Mouse (Mus musculus): ENCODE measurements around the gene Stau1. TPM values are rescaled to one million over a fixed set of nuclear protein-coding genes. Genes with fewer than 3 reads are reported as not detected.
"Not testable (repeated sequence)": the region's sequence is repeated elsewhere in the genome, so short reads cannot be mapped to it uniquely, and the experiment has no call there.

Gene Stau1
- polyA plus RNA-seq, 1 experiment, result 51.2 TPM

DNA sequence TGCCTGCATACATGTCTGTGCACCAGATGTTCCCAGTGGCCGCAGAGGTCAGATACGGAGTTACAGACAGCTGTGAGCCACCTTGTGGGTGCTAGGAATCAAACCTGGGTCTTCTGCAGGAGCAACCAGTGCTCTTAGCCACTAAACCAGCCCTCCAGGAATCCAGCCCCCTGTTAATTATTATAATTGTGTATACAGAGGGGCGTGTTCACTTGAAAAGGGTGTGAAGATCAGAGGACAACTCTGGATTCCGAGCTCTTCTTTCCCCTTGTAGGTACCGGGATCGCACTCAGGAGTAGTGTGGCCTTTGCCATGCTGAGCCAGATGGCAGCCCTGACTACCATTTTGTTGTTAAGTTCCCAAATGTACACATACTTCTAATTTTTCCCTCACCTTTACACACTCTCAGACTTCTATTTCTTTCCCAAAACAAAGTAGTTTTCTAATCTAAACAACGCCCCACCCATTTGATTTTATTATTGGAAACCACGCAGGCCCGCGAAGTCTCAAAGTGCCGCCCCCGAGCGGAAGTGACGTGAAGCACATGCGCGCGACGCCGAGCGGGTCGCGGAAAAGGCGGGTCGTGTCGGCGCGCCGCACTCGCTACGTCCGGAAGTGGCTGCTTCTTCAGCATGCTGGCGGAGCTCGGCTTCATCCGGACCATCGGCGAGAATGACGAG, 18.7 kb upstream of the Stau1 start, which contains the start of gene Ddx27:
Gene Ddx27, plus strand, starts transcription at position 492 of the 680 bp plus-strand sequence.
- TF ChIP-seq CTCF (IDR thresholded peaks at IDR 0.05; ENCODE audit: low read depth, low read length) (no peak), POLR2A (IDR thresholded peaks at IDR 0.05; ENCODE audit: borderline replicate concordance, low read depth, low read length) (no peak)
- peak within 1 kb of the TSS; percentile 66 for H3K27ac ChIP-seq (ENCODE audit: insufficient read depth, low read depth, low read length)
- peak within 1 kb of the TSS; percentile 79 for H3K4me3 ChIP-seq (ENCODE audit: insufficient read depth, low read length)
- H3K4me1 ChIP-seq (ENCODE audit: control insufficient read depth, insufficient read depth, low read length), result peaks cover 9% of the 10 kb centered on the region

DNA sequence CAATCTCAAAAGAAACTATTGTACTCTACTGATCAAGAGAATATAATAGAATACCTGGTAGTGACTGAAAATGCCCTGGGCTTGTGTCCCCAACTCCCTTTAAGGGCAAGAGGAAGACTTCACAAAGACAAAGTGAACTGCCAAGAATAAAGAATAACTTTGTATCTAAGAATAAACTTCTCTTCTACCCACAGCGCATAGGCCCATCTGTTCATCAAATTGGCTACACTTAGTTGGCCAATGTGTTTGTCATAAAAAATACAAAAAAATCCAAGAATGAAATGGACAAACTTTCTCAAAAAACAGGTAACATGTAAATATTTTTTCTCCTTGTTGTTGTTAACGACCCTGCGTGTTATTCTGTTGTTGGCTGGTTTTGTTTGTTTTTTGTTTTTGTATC, 14.4 kb upstream of the Stau1 start:
- no peak overlapping the region for H3K27ac ChIP-seq (ENCODE audit: insufficient read depth, low read depth, low read length)
- TF ChIP-seq CTCF (IDR thresholded peaks at IDR 0.05; ENCODE audit: low read depth, low read length), result no peak
- TF ChIP-seq POLR2A (IDR thresholded peaks at IDR 0.05; ENCODE audit: borderline replicate concordance, low read depth, low read length), result no peak
- peaks cover 15% of the 10 kb centered on the region for H3K4me1 ChIP-seq (ENCODE audit: control insufficient read depth, insufficient read depth, low read length)
- no peak overlapping the region for H3K4me3 ChIP-seq (ENCODE audit: insufficient read depth, low read length)

DNA sequence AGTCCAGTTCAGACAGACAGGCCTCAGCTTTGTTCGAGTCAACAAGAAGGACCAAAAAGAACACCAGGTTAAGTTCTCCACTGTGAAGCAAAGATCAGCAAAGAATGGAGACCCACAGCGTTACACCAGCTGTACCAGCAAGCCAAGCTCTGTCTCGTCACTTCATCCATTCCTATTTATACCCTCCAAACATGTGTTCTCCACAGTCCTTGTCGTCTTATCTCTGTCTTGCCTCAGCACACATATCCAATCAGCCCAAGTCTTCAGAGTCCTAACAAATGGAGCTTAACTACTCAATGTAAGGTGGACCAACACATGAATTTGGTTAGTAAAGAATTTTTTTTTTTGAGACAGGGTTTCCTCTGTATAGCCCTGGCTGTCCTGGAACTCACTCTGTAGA, 13.4 kb upstream of the Stau1 start:
- H3K27ac ChIP-seq (ENCODE audit: insufficient read depth, low read depth, low read length), result no peak overlapping the region
- peaks cover 19% of the 10 kb centered on the region for H3K4me1 ChIP-seq (ENCODE audit: control insufficient read depth, insufficient read depth, low read length)
- no peak for TF ChIP-seq CTCF (IDR thresholded peaks at IDR 0.05; ENCODE audit: low read depth, low read length)
- TF ChIP-seq POLR2A (IDR thresholded peaks at IDR 0.05; ENCODE audit: borderline replicate concordance, low read depth, low read length), result no peak
- no peak overlapping the region for H3K4me3 ChIP-seq (ENCODE audit: insufficient read depth, low read length)

DNA sequence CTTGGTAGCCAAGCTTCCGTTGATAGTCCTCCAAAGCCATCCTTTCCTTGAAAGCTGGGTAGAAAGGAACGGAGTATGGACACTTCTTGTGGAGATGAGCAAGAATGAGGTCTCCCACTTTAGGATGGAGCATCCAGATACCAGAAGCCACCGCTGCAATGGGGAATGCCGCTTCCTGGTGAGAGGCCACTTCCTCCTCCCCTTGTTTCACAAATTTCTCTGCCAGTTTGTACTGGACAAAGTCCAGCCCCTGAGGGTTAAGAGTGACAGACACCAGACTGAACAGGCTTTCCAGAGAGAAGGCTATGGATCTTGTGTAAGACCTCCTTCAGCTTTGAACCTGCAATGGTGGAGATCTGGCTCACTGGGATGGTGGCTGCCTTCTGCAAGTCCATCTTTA, 11.5 kb upstream of the Stau1 start:
- H3K27ac ChIP-seq (ENCODE audit: insufficient read depth, low read depth, low read length), result not testable (repeated sequence)
- Histone ChIP-seq H3K4me1 (ENCODE audit: control insufficient read depth, insufficient read depth, low read length) (peaks cover 23% of the 10 kb centered on the region), H3K4me3 (ENCODE audit: insufficient read depth, low read length) (0 out of 2 replicates have a peak overlapping the region, but pooled peaks have one; percentile 10)

DNA sequence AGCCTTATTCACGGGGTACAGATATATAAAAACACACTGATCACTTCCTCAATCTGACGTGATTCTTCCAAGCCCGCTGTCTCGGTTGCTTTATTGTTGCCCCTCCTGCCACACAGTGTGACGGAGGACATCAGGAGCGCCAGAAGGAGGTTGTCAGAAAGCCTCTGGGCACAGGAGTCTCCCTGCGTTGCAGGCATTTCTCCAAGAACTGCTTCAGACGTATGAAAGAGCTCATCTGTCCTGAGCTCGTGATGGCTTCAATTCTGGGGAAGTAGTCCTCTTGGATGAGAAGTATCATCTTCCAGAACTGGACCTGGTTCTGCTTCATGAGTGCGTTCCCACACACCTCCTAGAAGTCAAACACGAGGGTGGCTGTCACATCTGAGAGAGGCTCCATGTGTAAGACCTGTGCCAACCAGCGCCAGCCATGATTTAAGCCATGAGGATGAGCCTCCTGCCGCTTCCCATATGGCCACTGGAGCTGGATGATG, 10.9 kb upstream of the Stau1 start:
- Histone ChIP-seq H3K4me1 (ENCODE audit: control insufficient read depth, insufficient read depth, low read length) (peaks cover 23% of the 10 kb centered on the region), H3K4me3 (ENCODE audit: insufficient read depth, low read length) (peak overlapping the region; percentile 10; the same call in 1 of the 2 replicates), H3K27ac (ENCODE audit: insufficient read depth, low read depth, low read length) (0 out of 2 replicates have a peak overlapping the region, but pooled peaks have one; percentile 1)
- TF ChIP-seq POLR2A (IDR thresholded peaks at IDR 0.05; ENCODE audit: borderline replicate concordance, low read depth, low read length), result no peak
- TF ChIP-seq CTCF (IDR thresholded peaks at IDR 0.05; ENCODE audit: low read depth, low read length), result no peak

DNA sequence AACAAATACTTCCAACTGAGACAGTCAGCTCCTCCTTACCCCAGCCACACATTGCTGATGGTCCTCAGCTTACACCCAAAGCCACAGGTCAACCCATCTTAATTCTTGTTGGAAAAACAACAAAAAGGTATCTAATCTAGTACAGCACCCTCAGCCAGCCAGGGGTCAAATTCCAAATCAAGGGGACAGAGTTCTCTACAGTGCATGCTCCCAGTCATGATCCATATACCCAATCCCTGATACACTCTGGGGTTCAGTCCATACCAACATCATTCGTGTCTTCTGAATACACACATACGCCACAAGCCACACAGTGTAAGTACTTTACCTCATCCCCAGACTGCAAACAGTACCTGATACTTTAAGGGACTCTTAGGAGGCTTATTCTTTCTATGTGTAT, 10.3 kb upstream of the Stau1 start:
- TF ChIP-seq POLR2A (IDR thresholded peaks at IDR 0.05; ENCODE audit: borderline replicate concordance, low read depth, low read length) (no peak), CTCF (IDR thresholded peaks at IDR 0.05; ENCODE audit: low read depth, low read length) (no peak)
- no peak overlapping the region for H3K4me3 ChIP-seq (ENCODE audit: insufficient read depth, low read length)
- no peak overlapping the region for H3K27ac ChIP-seq (ENCODE audit: insufficient read depth, low read depth, low read length)
- peaks cover 23% of the 10 kb centered on the region for H3K4me1 ChIP-seq (ENCODE audit: control insufficient read depth, insufficient read depth, low read length)

DNA sequence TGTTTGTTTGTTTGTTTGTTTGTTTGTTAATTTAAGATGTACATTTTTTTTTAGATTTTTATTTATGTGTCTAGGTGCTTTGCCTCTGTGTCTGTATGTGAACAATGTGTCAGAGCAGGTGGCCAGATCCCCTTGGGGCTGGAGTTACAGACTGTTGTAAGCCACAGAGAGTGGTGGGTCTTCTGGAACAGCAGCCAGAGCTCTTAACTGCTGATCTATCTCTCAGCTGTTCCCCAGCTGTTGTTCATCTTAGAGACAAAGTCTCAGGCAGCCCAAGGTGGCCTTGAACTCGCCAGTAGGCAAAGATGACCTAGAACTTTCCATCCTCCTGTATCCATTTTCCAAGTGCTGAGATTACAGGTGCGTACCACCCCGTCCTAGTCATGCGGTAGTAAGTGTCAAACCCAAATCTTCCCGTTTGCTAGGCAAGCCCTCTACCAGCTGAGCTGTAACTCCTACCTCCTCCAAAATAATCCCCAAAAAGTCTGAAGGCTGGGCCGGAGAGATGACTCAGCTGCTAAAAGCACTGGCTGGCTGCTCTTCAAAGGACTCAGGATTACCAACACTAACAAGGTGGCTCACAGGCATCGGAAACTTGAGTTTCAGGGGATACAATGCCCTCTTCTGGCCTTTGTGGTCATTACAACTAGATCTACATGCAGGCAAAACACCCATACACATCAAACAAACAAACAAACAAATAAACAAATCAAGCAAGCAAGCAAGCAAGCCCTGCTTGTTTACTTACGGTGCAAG, 8.2 kb upstream of the Stau1 start:
- Histone ChIP-seq H3K4me1 (ENCODE audit: control insufficient read depth, insufficient read depth, low read length) (peaks cover 26% of the 10 kb centered on the region), H3K27ac (ENCODE audit: insufficient read depth, low read depth, low read length) (0 out of 2 replicates have a peak overlapping the region, but pooled peaks have one; percentile 23), H3K4me3 (ENCODE audit: insufficient read depth, low read length) (no peak overlapping the region)
- TF ChIP-seq CTCF (IDR thresholded peaks at IDR 0.05; ENCODE audit: low read depth, low read length), result 0 out of 2 replicates have a peak, but pooled peaks have one; percentile 20
- TF ChIP-seq POLR2A (IDR thresholded peaks at IDR 0.05; ENCODE audit: borderline replicate concordance, low read depth, low read length), result no peak

DNA sequence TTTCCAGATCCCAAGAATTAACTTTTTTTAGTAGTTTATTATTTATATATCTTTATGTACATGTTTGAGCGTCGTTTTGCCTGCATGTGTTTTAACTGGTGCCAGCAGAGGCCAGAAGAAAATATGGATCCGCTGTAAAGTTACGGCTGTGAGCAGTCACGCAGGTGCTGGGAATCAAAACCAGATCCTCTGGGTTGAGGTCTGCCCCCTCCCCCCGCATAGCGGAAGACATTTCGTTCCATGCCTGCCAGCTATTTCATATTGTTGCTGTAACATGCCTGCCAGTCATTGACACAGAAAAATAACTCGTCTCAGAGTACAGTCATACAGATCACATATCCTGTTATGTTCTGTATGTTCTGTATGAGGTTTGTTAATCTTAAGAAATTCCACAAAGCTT, 5.4 kb upstream of the Stau1 start:
- H3K27ac ChIP-seq (ENCODE audit: insufficient read depth, low read depth, low read length), result no peak overlapping the region
- TF ChIP-seq CTCF (IDR thresholded peaks at IDR 0.05; ENCODE audit: low read depth, low read length), result no peak
- no peak for TF ChIP-seq POLR2A (IDR thresholded peaks at IDR 0.05; ENCODE audit: borderline replicate concordance, low read depth, low read length)
- H3K4me1 ChIP-seq (ENCODE audit: control insufficient read depth, insufficient read depth, low read length), result peaks cover 20% of the 10 kb centered on the region
- H3K4me3 ChIP-seq (ENCODE audit: insufficient read depth, low read length), result no peak overlapping the region

DNA sequence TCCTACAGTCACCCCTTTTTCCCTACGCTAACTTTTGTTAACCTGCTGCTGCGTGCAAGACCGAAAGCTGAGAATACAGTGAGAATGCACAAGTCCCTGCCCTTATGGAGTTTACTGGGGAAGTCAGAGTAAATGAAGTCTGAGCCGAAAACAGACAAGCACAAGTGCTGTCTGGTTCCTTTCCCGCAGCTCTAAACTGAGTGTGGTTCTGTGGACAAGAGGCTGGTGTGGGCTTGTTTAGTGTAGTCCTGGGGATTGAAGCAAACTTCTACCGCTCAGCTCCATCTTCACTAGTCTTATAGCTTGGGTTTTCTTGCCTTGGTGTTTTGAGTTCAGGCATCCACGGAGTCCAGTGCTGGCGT, 415 bp upstream of the Stau1 start:
- H3K27ac ChIP-seq (ENCODE audit: insufficient read depth, low read depth, low read length), result peak overlapping the region; percentile 74
- TF ChIP-seq CTCF (IDR thresholded peaks at IDR 0.05; ENCODE audit: low read depth, low read length) (no peak), POLR2A (IDR thresholded peaks at IDR 0.05; ENCODE audit: borderline replicate concordance, low read depth, low read length) (no peak)
- H3K4me3 ChIP-seq (ENCODE audit: insufficient read depth, low read length), result peak overlapping the region; percentile 64
- H3K4me1 ChIP-seq (ENCODE audit: control insufficient read depth, insufficient read depth, low read length), result peaks cover 29% of the 10 kb centered on the region

All from bone marrow macrophage, adult 2 months (primary cell).